Mouse (Mus musculus): ENCODE data around the gene Ccr4.

GRCm38 (mm10) chr9:114527992-114528679, 23.4 kb upstream of the Ccr4 start:
- TF ChIP-seq EP300 (IDR thresholded peaks at IDR 0.05; ENCODE audit: low read depth) = no peak
- no peak for TF ChIP-seq CTCF (IDR thresholded peaks at IDR 0.05; ENCODE audit: low read depth)

All from liver, postnatal 0 days (tissue).